Mouse (Mus musculus): ENCODE data around the gene Tra2b. TPM values are rescaled to one million over a fixed set of nuclear protein-coding genes. Genes with fewer than 3 reads are reported as not detected.

The Tra2b gene
- polyA plus RNA-seq, 1 experiment from 2014 or later = 323 TPM

- Histone ChIP-seq H3K27me3 (replicated peaks; ENCODE audit: control insufficient read depth, insufficient read depth, low read length) (no peaks in the 10 kb centered on the region), H3K4me3 (ENCODE audit: low read depth, low read length) (no peak overlapping the region), H3K9ac (ENCODE audit: low read length) (no peak overlapping the region), H3K27ac (ENCODE audit: low read depth, low read length) (no peak overlapping the region), H3K9me3 (replicated peaks; ENCODE audit: control insufficient read depth, low read length) (no peaks in the 10 kb centered on the region), H3K4me1 (ENCODE audit: control insufficient read depth, insufficient read depth, low read length) (no peaks in the 10 kb centered on the region), H3K36me3 (ENCODE audit: control insufficient read depth, insufficient read depth, low read length) (no peaks in the 10 kb centered on the region), H3K4me2 (ENCODE audit: low read length) (no peak overlapping the region)
- WGBS = 89% methylated on average over 1 of the region's 1 CpGs
- DNase-seq (ENCODE audit: low spot score) (no peak), ATAC-seq (no peak)
Measured at GRCm38 (mm10) chr16:22286996-22287395, 21.2 kb upstream of the Tra2b start.

- no peak for DNase-seq (ENCODE audit: low spot score)
- Histone ChIP-seq H3K4me1 (ENCODE audit: control insufficient read depth, insufficient read depth, low read length) (no peaks in the 10 kb centered on the region), H3K4me3 (ENCODE audit: low read depth, low read length) (no peak overlapping the region), H3K27ac (ENCODE audit: low read depth, low read length) (no peak overlapping the region), H3K4me2 (ENCODE audit: low read length) (no peak overlapping the region), H3K9me3 (replicated peaks; ENCODE audit: control insufficient read depth, low read length) (no peaks in the 10 kb centered on the region), H3K9ac (ENCODE audit: low read length) (no peak overlapping the region), H3K27me3 (replicated peaks; ENCODE audit: control insufficient read depth, insufficient read depth, low read length) (no peaks in the 10 kb centered on the region), H3K36me3 (ENCODE audit: control insufficient read depth, insufficient read depth, low read length) (no peaks in the 10 kb centered on the region)
- no peak for ATAC-seq
Measured at GRCm38 (mm10) chr16:22276536-22276935, 10.7 kb upstream of the Tra2b start.

- H3K9me3 ChIP-seq (replicated peaks; ENCODE audit: control insufficient read depth, low read length) = no peaks in the 10 kb centered on the region
- H3K27ac ChIP-seq (ENCODE audit: low read depth, low read length) = no peak overlapping the region
- no peak overlapping the region for H3K4me2 ChIP-seq (ENCODE audit: low read length)
- no peaks in the 10 kb centered on the region for H3K27me3 ChIP-seq (replicated peaks; ENCODE audit: control insufficient read depth, insufficient read depth, low read length)
- WGBS = 54% methylated on average over 2 of the region's 2 CpGs
- no peak for ATAC-seq
- H3K4me3 ChIP-seq (ENCODE audit: low read depth, low read length) = no peak overlapping the region
- no peaks in the 10 kb centered on the region for H3K4me1 ChIP-seq (ENCODE audit: control insufficient read depth, insufficient read depth, low read length)
- H3K9ac ChIP-seq (ENCODE audit: low read length) = no peak overlapping the region
- no peaks in the 10 kb centered on the region for H3K36me3 ChIP-seq (ENCODE audit: control insufficient read depth, insufficient read depth, low read length)
- DNase-seq (ENCODE audit: low spot score) = no peak
Measured at GRCm38 (mm10) chr16:22275142-22275541, 9.3 kb upstream of the Tra2b start.

GRCm38 (mm10) chr16:22270491-22270890 is 4.7 kb upstream of the Tra2b start:
- WGBS = 68% methylated on average over 3 of the region's 3 CpGs
- no peaks in the 10 kb centered on the region for H3K36me3 ChIP-seq (ENCODE audit: control insufficient read depth, insufficient read depth, low read length)
- H3K4me3 ChIP-seq (ENCODE audit: low read depth, low read length) = no peak overlapping the region

GRCm38 (mm10) chr16:22266384-22266783 is 579 bp upstream of the Tra2b start:
- peak; percentile 4 for ATAC-seq
- Histone ChIP-seq H3K4me2 (ENCODE audit: low read length) (peak overlapping the region; percentile 60), H3K27ac (ENCODE audit: low read depth, low read length) (peak overlapping the region; percentile 97), H3K4me3 (ENCODE audit: low read depth, low read length) (peak overlapping the region; percentile 91), H3K9me3 (replicated peaks; ENCODE audit: control insufficient read depth, low read length) (no peaks in the 10 kb centered on the region), H3K9ac (ENCODE audit: low read length) (peak overlapping the region; percentile 76), H3K4me1 (ENCODE audit: control insufficient read depth, insufficient read depth, low read length) (peaks cover 14% of the 10 kb centered on the region), H3K27me3 (replicated peaks; ENCODE audit: control insufficient read depth, insufficient read depth, low read length) (no peaks in the 10 kb centered on the region), H3K36me3 (ENCODE audit: control insufficient read depth, insufficient read depth, low read length) (0 out of 2 replicates have a peak, but pooled peaks cover 5% of the 10 kb centered on the region)
- 45% methylated on average over 8 of the region's 8 CpGs for WGBS
- DNase-seq (ENCODE audit: low spot score) = no peak

More at GRCm38 (mm10) chr16:22270491-22270890, 4.7 kb upstream of the Tra2b start:
- ATAC-seq = no peak
- H3K9ac ChIP-seq (ENCODE audit: low read length) = no peak overlapping the region
- no peak overlapping the region for H3K4me2 ChIP-seq (ENCODE audit: low read length)
- no peaks in the 10 kb centered on the region for H3K4me1 ChIP-seq (ENCODE audit: control insufficient read depth, insufficient read depth, low read length)
- H3K27me3 ChIP-seq (replicated peaks; ENCODE audit: control insufficient read depth, insufficient read depth, low read length) = no peaks in the 10 kb centered on the region
- no peak overlapping the region for H3K27ac ChIP-seq (ENCODE audit: low read depth, low read length)
- H3K9me3 ChIP-seq (replicated peaks; ENCODE audit: control insufficient read depth, low read length) = no peaks in the 10 kb centered on the region
- no peak for DNase-seq (ENCODE audit: low spot score)

- Histone ChIP-seq H3K4me1 (ENCODE audit: control insufficient read depth, insufficient read depth, low read length) (peaks cover 18% of the 10 kb centered on the region), H3K4me2 (ENCODE audit: low read length) (peak overlapping the region; percentile 76), H3K27me3 (replicated peaks; ENCODE audit: control insufficient read depth, insufficient read depth, low read length) (no peaks in the 10 kb centered on the region), H3K9ac (ENCODE audit: low read length) (peak overlapping the region; percentile 97), H3K27ac (ENCODE audit: low read depth, low read length) (peak overlapping the region; percentile 97), H3K4me3 (ENCODE audit: low read depth, low read length) (peak overlapping the region; percentile 91), H3K9me3 (replicated peaks; ENCODE audit: control insufficient read depth, low read length) (no peaks in the 10 kb centered on the region), H3K36me3 (ENCODE audit: control insufficient read depth, insufficient read depth, low read length) (0 out of 2 replicates have a peak, but pooled peaks cover 5% of the 10 kb centered on the region)
- ATAC-seq = peak; percentile 74
- WGBS = under 1% methylated on average over 67 of the region's 81 CpGs
- peak; percentile 91 for DNase-seq (ENCODE audit: low spot score)
Measured at GRCm38 (mm10) chr16:22264962-22265848, 600 bp downstream of the Tra2b start.

GRCm38 (mm10) chr16:22264232-22264961 is 1.4 kb downstream of the Tra2b start:
- Histone ChIP-seq H3K27ac (ENCODE audit: low read depth, low read length) (peak overlapping the region; percentile 97), H3K4me3 (ENCODE audit: low read depth, low read length) (peak overlapping the region; percentile 91), H3K9ac (ENCODE audit: low read length) (peak overlapping the region; percentile 97), H3K4me2 (ENCODE audit: low read length) (peak overlapping the region; percentile 76), H3K36me3 (ENCODE audit: control insufficient read depth, insufficient read depth, low read length) (0 out of 2 replicates have a peak, but pooled peaks cover 5% of the 10 kb centered on the region), H3K27me3 (replicated peaks; ENCODE audit: control insufficient read depth, insufficient read depth, low read length) (no peaks in the 10 kb centered on the region), H3K9me3 (replicated peaks; ENCODE audit: control insufficient read depth, low read length) (no peaks in the 10 kb centered on the region), H3K4me1 (ENCODE audit: control insufficient read depth, insufficient read depth, low read length) (peaks cover 18% of the 10 kb centered on the region)
- 1% methylated on average over 16 of the region's 16 CpGs for WGBS
- no peak for ATAC-seq
- DNase-seq (ENCODE audit: low spot score) = no peak

- 0 out of 2 replicates have a peak, but pooled peaks cover 5% of the 10 kb centered on the region for H3K36me3 ChIP-seq (ENCODE audit: control insufficient read depth, insufficient read depth, low read length)
- peaks cover 22% of the 10 kb centered on the region for H3K4me1 ChIP-seq (ENCODE audit: control insufficient read depth, insufficient read depth, low read length)
- ATAC-seq = no peak
- H3K4me2 ChIP-seq (ENCODE audit: low read length) = peak overlapping the region; percentile 76
- no peak for DNase-seq (ENCODE audit: low spot score)
- peak overlapping the region; percentile 91 for H3K4me3 ChIP-seq (ENCODE audit: low read depth, low read length)
- H3K27ac ChIP-seq (ENCODE audit: low read depth, low read length) = no peak overlapping the region
- no peak overlapping the region for H3K9ac ChIP-seq (ENCODE audit: low read length)
- H3K9me3 ChIP-seq (replicated peaks; ENCODE audit: control insufficient read depth, low read length) = no peaks in the 10 kb centered on the region
- no peaks in the 10 kb centered on the region for H3K27me3 ChIP-seq (replicated peaks; ENCODE audit: control insufficient read depth, insufficient read depth, low read length)
Measured at GRCm38 (mm10) chr16:22263124-22263523, 2.7 kb downstream of the Tra2b start.

All from forebrain, embryonic 14.5 days (tissue).